Mouse (Mus musculus) small intestine, adult 2 months (tissue): Measurements from ENCODE around the gene Tfb1m. TPM values are rescaled to one million over a fixed set of nuclear protein-coding genes. Genes with fewer than 3 reads are reported as not detected.
A peak's percentile ranks its signal among the peaks of the same experiment; 100 is the strongest.

Experiments used
- H3K27ac ChIP-seq: fragments of 200-500 bp; 2 replicates; pipeline ENCODE4 v1.5.1; 2012; ENCODE audit warnings: low read depth, low read length, control low read depth, inconsistent platforms; ENCODE audit not compliant: insufficient read depth
- H3K27me3 ChIP-seq: fragments of 200-500 bp; 2 replicates; pipeline ENCODE4 v1.6.1; 2012; ENCODE audit warnings: mild to moderate bottlenecking, moderate library complexity, low read length, inconsistent platforms; ENCODE audit not compliant: control insufficient read depth, insufficient read depth
- H3K36me3 ChIP-seq: fragments of 200-500 bp; 2 replicates; pipeline ENCODE4 v1.6.1; 2012; ENCODE audit warnings: mild to moderate bottlenecking, low read length, control low read depth, inconsistent platforms; ENCODE audit not compliant: control insufficient read depth, insufficient read depth
- H3K4me1 ChIP-seq: fragments of 200-500 bp; 2 replicates; pipeline ENCODE4 v1.6.1; 2012; ENCODE audit warnings: low read length, inconsistent platforms, mixed read lengths; ENCODE audit not compliant: control insufficient read depth, insufficient read depth, insufficient read length
- H3K4me3 ChIP-seq: fragments of 200-500 bp; 2 replicates; pipeline ENCODE4 v1.5.1; 2012; ENCODE audit warnings: low read depth, mild to moderate bottlenecking, control low read depth, inconsistent platforms, low read length, moderate library complexity
- CTCF ChIP-seq: fragments of 200-500 bp; IDR thresholded peaks from 2 replicates; pipeline ENCODE4 v1.5.1; 2012; ENCODE audit warnings: low read depth, mild to moderate bottlenecking, control low read depth, inconsistent platforms, low read length, moderate library complexity, mixed read lengths; ENCODE audit not compliant: insufficient replicate concordance, insufficient read length; ENCODE audit errors: extremely low read depth
- POLR2A ChIP-seq: fragments of 200-500 bp; IDR thresholded peaks from 2 replicates; pipeline ENCODE4 v1.6.1; 2012; ENCODE audit warnings: low read depth, mild to moderate bottlenecking, control low read depth, inconsistent platforms, low read length, moderate library complexity
- WGBS: fragments of 180-500 bp; shearing (Covaris S2); methylation state at CpG from one replicate; pipeline ENCODE4 v1.1.7; 2018; 5-methylcytosine and 5-hydroxymethylcytosine counted together
- polyA plus RNA-seq: library from polyadenylated mRNA; depleted of rRNA; stranded (reverse); fragments of >200 nt; gene quantifications from 2 replicates; pipeline ENCODE4 v1.2.3, GENCODE M21; 2012

Tfb1m gene
- polyA plus RNA-seq, 1 experiment: 0.34 TPM

- TF ChIP-seq CTCF (no peak), POLR2A (no peak)
- no peaks in the 10 kb centered on the region for H3K27me3 ChIP-seq
- H3K4me1 ChIP-seq: no peaks in the 10 kb centered on the region
- 93% methylated on average over 8 of the region's 8 CpGs for WGBS
- H3K4me3 ChIP-seq: no peak overlapping the region
- H3K27ac ChIP-seq: no peak overlapping the region
- H3K36me3 ChIP-seq: peaks cover 22% of the 10 kb centered on the region
Observed at GRCm38 (mm10) chr17:3515851-3516250, 41.7 kb downstream of the Tfb1m start.

- TF ChIP-seq CTCF: no peak
- Histone ChIP-seq H3K27ac (no peak overlapping the region), H3K4me3 (no peak overlapping the region), H3K27me3 (no peaks in the 10 kb centered on the region), H3K36me3 (peaks cover 19% of the 10 kb centered on the region), H3K4me1 (no peaks in the 10 kb centered on the region)
- 77% methylated on average over 5 of the region's 5 CpGs for WGBS
Observed at GRCm38 (mm10) chr17:3514316-3514715, 43.3 kb downstream of the Tfb1m start.

- 28% methylated on average over 1 of the region's 1 CpGs for WGBS
- no peak overlapping the region for H3K27ac ChIP-seq
- H3K36me3 ChIP-seq: peaks cover 5% of the 10 kb centered on the region
- no peaks in the 10 kb centered on the region for H3K4me1 ChIP-seq
- no peaks in the 10 kb centered on the region for H3K27me3 ChIP-seq
- no peak overlapping the region for H3K4me3 ChIP-seq
- TF ChIP-seq POLR2A: no peak
- TF ChIP-seq CTCF: peak; percentile 79; the same call in 1 of the 2 replicates
Observed at GRCm38 (mm10) chr17:3509841-3510240, 47.7 kb downstream of the Tfb1m start.

- TF ChIP-seq POLR2A (no peak), CTCF (no peak)
- no peak overlapping the region for H3K27ac ChIP-seq
- H3K4me1 ChIP-seq: no peaks in the 10 kb centered on the region
- peaks cover 4% of the 10 kb centered on the region for H3K36me3 ChIP-seq
- no peaks in the 10 kb centered on the region for H3K27me3 ChIP-seq
- no peak overlapping the region for H3K4me3 ChIP-seq
- 74% methylated on average over 8 of the region's 8 CpGs for WGBS
Observed at GRCm38 (mm10) chr17:3506508-3506907, 51.1 kb downstream of the Tfb1m start.

GRCm38 (mm10) chr17:3505711-3506110 is 51.9 kb downstream of the Tfb1m start:
- Histone ChIP-seq H3K27ac (no peak overlapping the region), H3K36me3 (peaks cover 4% of the 10 kb centered on the region), H3K27me3 (no peaks in the 10 kb centered on the region), H3K4me1 (no peaks in the 10 kb centered on the region), H3K4me3 (no peak overlapping the region)
- TF ChIP-seq POLR2A: no peak
- no peak for TF ChIP-seq CTCF
- 84% methylated on average over 1 of the region's 1 CpGs for WGBS

- 74% methylated on average over 4 of the region's 4 CpGs for WGBS
- Histone ChIP-seq H3K36me3 (peaks cover 4% of the 10 kb centered on the region), H3K27ac (no peak overlapping the region), H3K4me3 (no peak overlapping the region), H3K4me1 (peaks cover 3% of the 10 kb centered on the region; the same call in 1 of the 2 replicates), H3K27me3 (no peaks in the 10 kb centered on the region)
- TF ChIP-seq CTCF: no peak
- no peak for TF ChIP-seq POLR2A
Observed at GRCm38 (mm10) chr17:3500936-3501335, 56.6 kb downstream of the Tfb1m start.

GRCm38 (mm10) chr17:3500076-3500475 is 57.5 kb downstream of the Tfb1m start:
- Histone ChIP-seq H3K27ac (no peak overlapping the region), H3K4me3 (no peak overlapping the region), H3K4me1 (peaks cover 10% of the 10 kb centered on the region; the same call in 1 of the 2 replicates), H3K36me3 (peaks cover 4% of the 10 kb centered on the region), H3K27me3 (no peaks in the 10 kb centered on the region)
- WGBS: 94% methylated on average over 6 of the region's 6 CpGs
- TF ChIP-seq POLR2A (no peak), CTCF (no peak)

- H3K27me3 ChIP-seq: no peaks in the 10 kb centered on the region
- H3K4me1 ChIP-seq: peaks cover 10% of the 10 kb centered on the region; the same call in 1 of the 2 replicates
- 92% methylated on average over 8 of the region's 8 CpGs for WGBS
- H3K4me3 ChIP-seq: no peak overlapping the region
- H3K36me3 ChIP-seq: peaks cover 4% of the 10 kb centered on the region
- TF ChIP-seq POLR2A (no peak), CTCF (no peak)
- no peak overlapping the region for H3K27ac ChIP-seq
Observed at GRCm38 (mm10) chr17:3499468-3499867, 58.1 kb downstream of the Tfb1m start.
